ENCODE assay signal across 8 mouse cellular contexts in genomic region chr2:119327102-119327480, GRCm38 (mm10). TPM values are rescaled to one million over a fixed set of nuclear protein-coding genes. Genes with fewer than 3 reads are reported as not detected.
DNase-seq lines count a peak whose midpoint lies in the region; ATAC-seq and TF ChIP-seq lines count a peak whose summit lies in the region.

No protein-coding gene starts in this region.

- peak; percentile 34; the same call in 1 of the 2 replicates for TF ChIP-seq POLR2A in lung, adult 2 months (IDR thresholded peaks at IDR 0.05; ENCODE audit: borderline replicate concordance, extremely low read depth, low read depth, low read length)

- peak; percentile 46 for TF ChIP-seq CTCF in lung, adult 2 months (IDR thresholded peaks at IDR 0.05; ENCODE audit: insufficient read depth, low read length)

- DNase-seq in gastrocnemius, adult 18-20 months (ENCODE audit: low spot score): peak; percentile 40
- DNase-seq in gastrocnemius, postnatal 36 days: no peak
- peak; percentile 90 to 93 for DNase-seq in cerebellum, postnatal 14 days
- peak; percentile 80 for DNase-seq in heart, adult 8-10 months (ENCODE audit: low spot score)
- peak; percentile 75 for DNase-seq in kidney, adult 18-20 months
- no peak for DNase-seq in lung, adult 2 months
- peak; percentile 31 to 40 for DNase-seq in right cerebral cortex, adult 2 months (ENCODE audit: low spot score in 2 of 2)

- H3K4me3 ChIP-seq in lung, adult 2 months (replicated peaks; ENCODE audit: extremely low read depth, low read depth, low read length): peak overlapping the region; percentile 81

- peaks cover 20% of the 10 kb centered on the region for H3K4me1 ChIP-seq in lung, adult 2 months (ENCODE audit: control insufficient read depth, insufficient read depth, low read length)

- no peak for ATAC-seq in activated CD4-positive, CD25-positive, alpha-beta regulatory T cell, adult 4 months

- WGBS in lung, adult 2 months: under 1% methylated on average over 30 of the region's 30 CpGs

- intact Hi-C loops in gastrocnemius, postnatal 36 days (cut with DNase I): no loop called here

RNA-seq across cellular contexts. Expression of gene Dll4, which starts 1.5 kb away (rescaled TPM):
- total RNA-seq in gastrocnemius, adult 18-20 months (2021): 1 to 10 TPM; 3.2 to 4.5 TPM
- total RNA-seq in gastrocnemius, postnatal 36 days (2021): 1 to 10 TPM; 5.1 to 5.5 TPM
- 10 to 100 TPM; 12.1 to 18.7 (median 18.6) TPM for total RNA-seq in heart, adult 8-10 months (2022)
- 114 TPM in 2 replicates for polyA plus RNA-seq in lung, adult 2 months (2012; rRNA removed)
- polyA plus RNA-seq in activated CD4-positive, CD25-positive, alpha-beta regulatory T cell, adult 4 months (2017; shearing (Covaris generic)): not detected

RNA-seq across cellular contexts. Expression of gene Chac1, which starts 23.9 kb away (rescaled TPM):
- 100 to 1,000 TPM in 1 of 2 experiments, 10 to 100 TPM in 1; 50.6 to 108 TPM for total RNA-seq in gastrocnemius, adult 18-20 months (2021)
- total RNA-seq in gastrocnemius, postnatal 36 days (2021): 10 to 100 TPM; 40.1 to 82.4 TPM
- 10 to 100 TPM in 1 of 4 experiments, 1 to 10 TPM in 3; 2.8 to 15.4 (median 5.2) TPM for total RNA-seq in heart, adult 8-10 months (2022)
- 9.2 and 10.7 TPM in 2 replicates for polyA plus RNA-seq in lung, adult 2 months (2012; rRNA removed)
- not detected for polyA plus RNA-seq in activated CD4-positive, CD25-positive, alpha-beta regulatory T cell, adult 4 months (2017; shearing (Covaris generic))

RNA-seq across cellular contexts. Expression of gene Vps18, which starts 38.6 kb away (rescaled TPM):
- 10 to 100 TPM; 10.1 to 10.2 TPM for total RNA-seq in gastrocnemius, adult 18-20 months (2021)
- total RNA-seq in gastrocnemius, postnatal 36 days (2021): 1 to 10 TPM; 9.0 to 9.2 TPM
- 10 to 100 TPM; 12.5 to 14.0 (median 13.6) TPM for total RNA-seq in heart, adult 8-10 months (2022)
- 24.1 and 25.9 TPM in 2 replicates for polyA plus RNA-seq in lung, adult 2 months (2012; rRNA removed)
- polyA plus RNA-seq in activated CD4-positive, CD25-positive, alpha-beta regulatory T cell, adult 4 months (2017; shearing (Covaris generic)): 1 to 10 TPM; 4.7 to 7.1 TPM

RNA-seq across cellular contexts. Expression of gene Rhov, which starts 56.0 kb away (rescaled TPM):
- total RNA-seq in gastrocnemius, adult 18-20 months (2021): not detected
- total RNA-seq in gastrocnemius, postnatal 36 days (2021): not detected
- not detected for total RNA-seq in heart, adult 8-10 months (2022)
- polyA plus RNA-seq in lung, adult 2 months (2012; rRNA removed): 1.6 and 3.0 TPM in 2 replicates
- not detected for polyA plus RNA-seq in activated CD4-positive, CD25-positive, alpha-beta regulatory T cell, adult 4 months (2017; shearing (Covaris generic))

Comparison
In these comparisons a context has a peak if more than half of its experiments do, and no peak if none do; other contexts are left out.
1. DNase-seq: peak in gastrocnemius, adult 18-20 months (single experiment), cerebellum, postnatal 14 days (2 of 2), heart, adult 8-10 months (single experiment), kidney, adult 18-20 months (single experiment) and right cerebral cortex, adult 2 months (2 of 2); none in gastrocnemius, postnatal 36 days (0 of 2) and lung, adult 2 months (single experiment).